Mouse (Mus musculus): ENCODE results near the gene Pla2g4a.

DNA sequence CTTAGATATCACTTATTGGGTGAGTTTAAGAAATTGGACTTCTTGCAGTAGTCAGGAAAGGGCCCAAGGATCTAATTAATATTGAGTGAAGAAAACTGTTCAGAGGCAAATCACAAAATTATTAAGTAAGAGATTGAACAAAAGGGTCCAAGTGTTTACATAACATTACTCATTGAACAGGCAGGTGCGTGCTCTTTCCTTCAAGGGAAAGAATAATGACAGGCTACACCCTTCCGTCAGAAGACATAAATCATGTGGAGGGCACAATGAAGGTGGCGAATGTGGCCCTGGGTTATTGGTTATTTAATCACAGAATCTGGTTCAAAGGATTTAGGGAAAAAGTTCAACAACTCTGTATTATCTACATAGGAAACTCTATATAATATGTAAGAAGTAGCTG lies 82.9 kb downstream of the Pla2g4a start:
- no peak for TF ChIP-seq CTCF (IDR thresholded peaks at IDR 0.05; ENCODE audit: low read depth, low read length)
- no peak for TF ChIP-seq TAL1 (conservative IDR thresholded peaks at IDR 0.05; ENCODE audit: low read depth, low read length)
- no peak for TF ChIP-seq POLR2AphosphoS5 (IDR thresholded peaks at IDR 0.05; ENCODE audit: insufficient replicate concordance, low read depth, low read length)
- TF ChIP-seq GATA1 (IDR thresholded peaks at IDR 0.05; ENCODE audit: borderline replicate concordance, low read length): no peak

All from G1E (cell line).